Mouse (Mus musculus): Measurements from ENCODE around the gene Sall1. TPM values are rescaled to one million over a fixed set of nuclear protein-coding genes. Genes with fewer than 3 reads are reported as not detected.

The Sall1 gene
- polyA plus RNA-seq, 1 experiment = not detected

GRCm38 (mm10) chr8:89025281-89026138 lies 18.5 kb downstream of the Sall1 start:
- H3K4me1 ChIP-seq (ENCODE audit: control insufficient read depth) = no peaks in the 10 kb centered on the region
- H3K4me3 ChIP-seq (replicated peaks) = peak overlapping the region; percentile 35
- TF ChIP-seq GATA1 (IDR thresholded peaks at IDR 0.05; ENCODE audit: low read length) (no peak), TAL1 (IDR thresholded peaks at IDR 0.05; ENCODE audit: low read length) (no peak)
- H3K27me3 ChIP-seq (ENCODE audit: control insufficient read depth) = peaks cover 15% of the 10 kb centered on the region
- H3K9me3 ChIP-seq (ENCODE audit: control insufficient read depth, low read length) = no peaks in the 10 kb centered on the region; the same call in 1 of the 2 replicates
- H3K36me3 ChIP-seq (ENCODE audit: control insufficient read depth) = peaks cover under 1% of the 10 kb centered on the region; the same call in 1 of the 2 replicates

GRCm38 (mm10) chr8:89024796-89025195 lies 19.2 kb downstream of the Sall1 start:
- no peaks in the 10 kb centered on the region; the same call in 1 of the 2 replicates for H3K9me3 ChIP-seq (ENCODE audit: control insufficient read depth, low read length)
- peaks cover 15% of the 10 kb centered on the region for H3K27me3 ChIP-seq (ENCODE audit: control insufficient read depth)

GRCm38 (mm10) chr8:89021139-89021538 lies 22.8 kb downstream of the Sall1 start:
- H3K36me3 ChIP-seq (ENCODE audit: control insufficient read depth) = no peaks in the 10 kb centered on the region
- TF ChIP-seq GATA1 (IDR thresholded peaks at IDR 0.05; ENCODE audit: low read length) (no peak), TAL1 (IDR thresholded peaks at IDR 0.05; ENCODE audit: low read length) (no peak)
- H3K4me1 ChIP-seq (ENCODE audit: control insufficient read depth) = no peaks in the 10 kb centered on the region
- H3K4me3 ChIP-seq (replicated peaks) = no peak overlapping the region
- no peaks in the 10 kb centered on the region for H3K9me3 ChIP-seq (ENCODE audit: control insufficient read depth, low read length)
- peaks cover 13% of the 10 kb centered on the region for H3K27me3 ChIP-seq (ENCODE audit: control insufficient read depth)

More at GRCm38 (mm10) chr8:89024796-89025195, 19.2 kb downstream of the Sall1 start:
- no peak overlapping the region for H3K4me3 ChIP-seq (replicated peaks)
- no peaks in the 10 kb centered on the region for H3K4me1 ChIP-seq (ENCODE audit: control insufficient read depth)
- no peaks in the 10 kb centered on the region; the same call in 1 of the 2 replicates for H3K36me3 ChIP-seq (ENCODE audit: control insufficient read depth)
- TF ChIP-seq TAL1 (IDR thresholded peaks at IDR 0.05; ENCODE audit: low read length) (no peak), GATA1 (IDR thresholded peaks at IDR 0.05; ENCODE audit: low read length) (no peak)

- TF ChIP-seq GATA1 (IDR thresholded peaks at IDR 0.05; ENCODE audit: low read length) = no peak
- TF ChIP-seq TAL1 (IDR thresholded peaks at IDR 0.05; ENCODE audit: low read length) = no peak
- Histone ChIP-seq H3K4me1 (ENCODE audit: control insufficient read depth) (no peaks in the 10 kb centered on the region), H3K27me3 (ENCODE audit: control insufficient read depth) (no peaks in the 10 kb centered on the region), H3K4me3 (replicated peaks) (no peak overlapping the region), H3K36me3 (ENCODE audit: control insufficient read depth) (no peaks in the 10 kb centered on the region), H3K9me3 (ENCODE audit: control insufficient read depth, low read length) (no peaks in the 10 kb centered on the region)
Observed at GRCm38 (mm10) chr8:89017891-89018290, 26.1 kb downstream of the Sall1 start.

- H3K9me3 ChIP-seq (ENCODE audit: control insufficient read depth, low read length) = no peaks in the 10 kb centered on the region
- no peaks in the 10 kb centered on the region for H3K36me3 ChIP-seq (ENCODE audit: control insufficient read depth)
- no peak for TF ChIP-seq GATA1 (IDR thresholded peaks at IDR 0.05; ENCODE audit: low read length)
- no peak for TF ChIP-seq TAL1 (IDR thresholded peaks at IDR 0.05; ENCODE audit: low read length)
Observed at GRCm38 (mm10) chr8:89016465-89017070, 27.4 kb downstream of the Sall1 start.

GRCm38 (mm10) chr8:89015539-89015938 lies 28.4 kb downstream of the Sall1 start:
- no peak for TF ChIP-seq GATA1 (IDR thresholded peaks at IDR 0.05; ENCODE audit: low read length)
- no peak for TF ChIP-seq TAL1 (IDR thresholded peaks at IDR 0.05; ENCODE audit: low read length)
- Histone ChIP-seq H3K27me3 (ENCODE audit: control insufficient read depth) (no peaks in the 10 kb centered on the region), H3K4me3 (replicated peaks) (no peak overlapping the region), H3K9me3 (ENCODE audit: control insufficient read depth, low read length) (0 out of 2 replicates have a peak, but pooled peaks cover 2% of the 10 kb centered on the region), H3K36me3 (ENCODE audit: control insufficient read depth) (no peaks in the 10 kb centered on the region), H3K4me1 (ENCODE audit: control insufficient read depth) (no peaks in the 10 kb centered on the region)

More at GRCm38 (mm10) chr8:89016465-89017070, 27.4 kb downstream of the Sall1 start:
- Histone ChIP-seq H3K27me3 (ENCODE audit: control insufficient read depth) (no peaks in the 10 kb centered on the region), H3K4me1 (ENCODE audit: control insufficient read depth) (no peaks in the 10 kb centered on the region), H3K4me3 (replicated peaks) (no peak overlapping the region)

- H3K4me3 ChIP-seq (replicated peaks) = no peak overlapping the region
- TF ChIP-seq TAL1 (IDR thresholded peaks at IDR 0.05; ENCODE audit: low read length) (no peak), GATA1 (IDR thresholded peaks at IDR 0.05; ENCODE audit: low read length) (no peak)
- H3K4me1 ChIP-seq (ENCODE audit: control insufficient read depth) = no peaks in the 10 kb centered on the region
- H3K36me3 ChIP-seq (ENCODE audit: control insufficient read depth) = no peaks in the 10 kb centered on the region
- 0 out of 2 replicates have a peak, but pooled peaks cover 2% of the 10 kb centered on the region for H3K9me3 ChIP-seq (ENCODE audit: control insufficient read depth, low read length)
- peaks cover 4% of the 10 kb centered on the region for H3K27me3 ChIP-seq (ENCODE audit: control insufficient read depth)
Observed at GRCm38 (mm10) chr8:89012853-89013534, 31.0 kb downstream of the Sall1 start.

GRCm38 (mm10) chr8:89012024-89012712 lies 31.8 kb downstream of the Sall1 start:
- peaks cover 12% of the 10 kb centered on the region for H3K27me3 ChIP-seq (ENCODE audit: control insufficient read depth)
- TF ChIP-seq GATA1 (IDR thresholded peaks at IDR 0.05; ENCODE audit: low read length) (no peak), TAL1 (IDR thresholded peaks at IDR 0.05; ENCODE audit: low read length) (no peak)
- H3K36me3 ChIP-seq (ENCODE audit: control insufficient read depth) = no peaks in the 10 kb centered on the region
- H3K9me3 ChIP-seq (ENCODE audit: control insufficient read depth, low read length) = 0 out of 2 replicates have a peak, but pooled peaks cover 2% of the 10 kb centered on the region
- no peak overlapping the region for H3K4me3 ChIP-seq (replicated peaks)
- H3K4me1 ChIP-seq (ENCODE audit: control insufficient read depth) = no peaks in the 10 kb centered on the region

Measured in erythroblast, embryonic 14.5 days (primary cell).